Mouse (Mus musculus): ENCODE results near the gene Paqr3.

DNA sequence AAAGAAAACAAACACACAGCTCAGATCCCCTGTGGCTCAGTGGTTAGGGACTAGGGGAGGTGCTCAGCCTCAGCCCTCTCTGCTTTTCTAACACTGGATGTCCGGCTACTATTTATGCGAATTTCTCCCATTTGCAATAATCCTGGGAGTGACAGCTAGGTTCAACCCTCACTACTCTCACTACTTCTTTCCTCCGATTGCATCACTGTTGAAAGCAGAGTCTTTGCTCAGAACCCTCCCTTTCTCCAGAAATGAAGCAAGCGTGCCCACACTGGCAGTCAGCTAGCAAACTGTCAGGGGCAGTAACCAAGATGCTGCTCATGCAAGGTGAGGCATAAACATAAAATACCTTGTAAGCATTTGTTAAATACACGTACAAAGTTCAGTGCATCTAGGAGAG lies 3.1 kb downstream of the Paqr3 start:
- TF ChIP-seq CHD2 (IDR thresholded peaks at IDR 0.05; ENCODE audit: low read length): no peak
- no peak for TF ChIP-seq RAD21 (IDR thresholded peaks at IDR 0.05; ENCODE audit: low read depth, low read length)
- TF ChIP-seq SMC3 (IDR thresholded peaks at IDR 0.05; ENCODE audit: low read depth, low read length): no peak
- TF ChIP-seq HCFC1 (IDR thresholded peaks at IDR 0.05; ENCODE audit: low read depth, low read length): no peak
- TF ChIP-seq NELFE (IDR thresholded peaks at IDR 0.05; ENCODE audit: low read depth, low read length): no peak
- TF ChIP-seq EP300 (IDR thresholded peaks at IDR 0.05; ENCODE audit: low read length): no peak
- no peak for TF ChIP-seq MXI1 (IDR thresholded peaks at IDR 0.05; ENCODE audit: low read depth, low read length)
- TF ChIP-seq TBP (conservative IDR thresholded peaks at IDR 0.05; ENCODE audit: low read depth, low read length): no peak
- no peak for TF ChIP-seq POLR2A (IDR thresholded peaks at IDR 0.05; ENCODE audit: low read depth, low read length)
- no peak for TF ChIP-seq ZNF384 (IDR thresholded peaks at IDR 0.05; ENCODE audit: low read depth, low read length)
- TF ChIP-seq CTCF (conservative IDR thresholded peaks at IDR 0.05 in 1 of 2, IDR thresholded peaks at IDR 0.05 in 1 of 2; ENCODE audit: low read depth in 2 of 2, low read length in 2 of 2): no peak
- TF ChIP-seq MAFK (IDR thresholded peaks at IDR 0.05; ENCODE audit: insufficient replicate concordance, low read length): no peak

All from CH12.LX (cell line).